Mouse (Mus musculus) neutrophil, adult 83 days (primary cell): ENCODE data around the gene Gpr22. TPM values are rescaled to one million over a fixed set of nuclear protein-coding genes. Genes with fewer than 3 reads are reported as not detected.

Source experiments
- total RNA-seq, 2 experiments: library from RNA; stranded (reverse); gene quantifications; one replicate each; pipeline ENCODE4 v1.2.4; 2023

The Gpr22 gene
- not detected for total RNA-seq

DNA sequence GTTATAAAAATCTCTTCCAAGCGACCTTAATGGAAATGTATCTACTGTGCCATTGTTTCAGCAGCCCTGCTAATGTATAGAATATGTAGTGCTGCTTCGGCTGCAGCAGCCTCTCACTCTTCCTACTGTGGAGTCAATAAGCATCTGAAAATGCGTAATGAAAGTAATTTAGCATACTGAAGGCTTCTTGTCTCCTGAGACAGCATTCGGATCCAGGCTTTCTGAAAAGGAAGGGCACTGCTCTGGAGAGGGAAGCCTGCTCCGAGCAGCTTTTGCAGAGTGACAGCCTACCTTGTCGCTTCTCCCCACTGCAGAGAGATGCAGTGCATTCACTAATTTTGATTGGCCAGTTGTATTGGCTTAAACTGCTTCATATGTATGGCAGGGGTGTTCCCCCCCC lies at the start of gene Gpr22:
Gene Gpr22 (minus strand): TSS at position 348 of the 400 bp plus-strand sequence.

Other genes starting within 250 kb of the Gpr22 start
- gene Cbll1, start 214.3 kb downstream of the Gpr22 start, total RNA-seq: 10 to 100 TPM; 14.5 to 14.7 TPM
- not detected for gene Slc26a4, start 154.0 kb downstream of the Gpr22 start, total RNA-seq
- gene Bcap29, start 79.3 kb downstream of the Gpr22 start, total RNA-seq: 10 to 100 TPM; 11.3 to 13.8 TPM
- 1 to 10 TPM; 3.7 to 10.0 TPM for gene Dus4l, start 59.1 kb downstream of the Gpr22 start, total RNA-seq
- gene Cog5, start 59.1 kb downstream of the Gpr22 start, total RNA-seq: 10 to 100 TPM; 28.7 to 30.2 TPM
- gene Hbp1, start 236.6 kb upstream of the Gpr22 start, total RNA-seq: 10 to 100 TPM; 73.3 to 74.6 TPM